In genomic region chr8:109917277-109917676, GRCm38 (mm10) we compare ENCODE assay signal across 8 mouse cellular contexts. TPM values are rescaled to one million over a fixed set of nuclear protein-coding genes. Genes with fewer than 3 reads are reported as not detected.
DNase-seq lines count a peak whose midpoint lies in the region; ATAC-seq and TF ChIP-seq lines count a peak whose summit lies in the region.

No protein-coding gene starts in this region.

- DNase-seq in urinary bladder, adult 18-20 months (ENCODE audit: low spot score in 2 of 2), result peak; percentile 17 to 21
- no peak for DNase-seq in urinary bladder, adult 2 months (ENCODE audit: low spot score)
- DNase-seq in adrenal gland, adult (ENCODE audit: inconsistent age in 2 of 2, low spot score in 1 of 2), result peak; percentile 46 to 84
- DNase-seq in embryo, embryonic 10 days (ENCODE audit: low spot score), result peak; percentile 71
- DNase-seq in limb, embryonic 14.5 days (ENCODE audit: low spot score), result peak; percentile 52

- WGBS in limb, embryonic 14.5 days, result 55% methylated on average over 4 of the region's 4 CpGs
- WGBS in olfactory bulb, adult 2 months, result 42% methylated on average over 4 of the region's 4 CpGs
- 53% methylated on average over 4 of the region's 4 CpGs for WGBS in midbrain, embryonic 13.5 days

- ATAC-seq in hematopoietic stem cell, adult 5-6 weeks (replicated peaks in 1 of 2; ENCODE audit: insufficient read depth in 1 of 2, low FRiP score in 2 of 2, low TSS enrichment in 1 of 2, low read depth in 1 of 2, poor library complexity in 2 of 2, severe bottlenecking in 2 of 2), result peak; percentile 94 to 98
- no peak for ATAC-seq in limb, embryonic 14.5 days (ENCODE audit: low FRiP score, low read depth)
- no peak for ATAC-seq in midbrain, embryonic 13.5 days

- H3K9me3 ChIP-seq in limb, embryonic 14.5 days (ENCODE audit: control insufficient read depth, low read length), result no peaks in the 10 kb centered on the region
- H3K9me3 ChIP-seq in midbrain, embryonic 13.5 days, result no peaks in the 10 kb centered on the region

- no peak overlapping the region for H3K4me2 ChIP-seq in limb, embryonic 14.5 days (replicated peaks; ENCODE audit: low read depth, low read length, severe bottlenecking)
- no peak overlapping the region for H3K4me2 ChIP-seq in midbrain, embryonic 13.5 days (replicated peaks)

- H3K27ac ChIP-seq in limb, embryonic 14.5 days (replicated peaks; ENCODE audit: low read depth, low read length), result no peak overlapping the region
- H3K27ac ChIP-seq in olfactory bulb, adult 2 months (ENCODE audit: insufficient read depth, low read depth, low read length), result peak overlapping the region; percentile 89
- H3K27ac ChIP-seq in midbrain, embryonic 13.5 days, result no peak overlapping the region

- no peak for TF ChIP-seq POLR2A in limb, embryonic 14.5 days (IDR thresholded peaks at IDR 0.05; ENCODE audit: borderline replicate concordance, extremely low read depth, insufficient read depth, insufficient read length)
- TF ChIP-seq POLR2A in olfactory bulb, adult 2 months (IDR thresholded peaks at IDR 0.05; ENCODE audit: insufficient read depth, low read depth, low read length), result no peak

- H3K36me3 ChIP-seq in limb, embryonic 14.5 days (ENCODE audit: control insufficient read depth, insufficient read depth, low read length), result peaks cover 72% of the 10 kb centered on the region
- peaks cover 42% of the 10 kb centered on the region for H3K36me3 ChIP-seq in midbrain, embryonic 13.5 days

- no peaks in the 10 kb centered on the region for H3K4me1 ChIP-seq in limb, embryonic 14.5 days (ENCODE audit: control insufficient read depth, insufficient read depth, low read length)
- peaks cover 8% of the 10 kb centered on the region; the same call in 1 of the 2 replicates for H3K4me1 ChIP-seq in olfactory bulb, adult 2 months (ENCODE audit: control insufficient read depth, insufficient read depth, low read length)
- H3K4me1 ChIP-seq in midbrain, embryonic 13.5 days (replicated peaks), result no peaks in the 10 kb centered on the region

- H3K4me3 ChIP-seq in limb, embryonic 14.5 days (replicated peaks; ENCODE audit: low read length), result no peak overlapping the region
- H3K4me3 ChIP-seq in olfactory bulb, adult 2 months (ENCODE audit: insufficient read depth, low read depth, low read length), result no peak overlapping the region
- no peak overlapping the region for H3K4me3 ChIP-seq in midbrain, embryonic 13.5 days (replicated peaks)

- H3K27me3 ChIP-seq in limb, embryonic 14.5 days (ENCODE audit: control insufficient read depth, insufficient read depth, low read length), result no peaks in the 10 kb centered on the region
- H3K27me3 ChIP-seq in midbrain, embryonic 13.5 days, result no peaks in the 10 kb centered on the region

- no peak overlapping the region for H3K9ac ChIP-seq in limb, embryonic 14.5 days (ENCODE audit: low read depth, low read length, severe bottlenecking)
- H3K9ac ChIP-seq in midbrain, embryonic 13.5 days (replicated peaks), result no peak overlapping the region

- TF ChIP-seq CTCF in olfactory bulb, adult 2 months (IDR thresholded peaks at IDR 0.05; ENCODE audit: insufficient read depth, low read depth, low read length), result no peak

RNA-seq across cellular contexts. Expression of gene Marveld3, which starts 44.7 kb away (rescaled TPM):
- polyA plus RNA-seq in urinary bladder, adult 2 months (2012; rRNA removed), result 10.2 and 10.6 TPM in 2 replicates
- not detected in 2 replicates for total RNA-seq in hematopoietic stem cell, adult 5-6 weeks (2017)
- 0.49 and 1.2 TPM in 2 replicates for polyA plus RNA-seq in limb, embryonic 14.5 days (2012; rRNA removed)
- polyA plus RNA-seq in limb, embryonic 14.5 days (2014; fragmentation: Nextera tagmentation; extraction: Ambion mirVana), result 2.4 and 3.1 TPM in 2 replicates
- not detected in 2 replicates for polyA plus RNA-seq in olfactory bulb, adult 2 months (2012; ENCODE audit: insufficient read depth, insufficient read length, low replicate concordance, missing spikeins)
- polyA plus RNA-seq in midbrain, embryonic 13.5 days (2015; fragmentation: Nextera tagmentation; extraction: Ambion mirVana), result 1.1 and 1.3 TPM in 2 replicates

RNA-seq across cellular contexts. Expression of gene Phlpp2, which starts 48.9 kb away (rescaled TPM):
- polyA plus RNA-seq in urinary bladder, adult 2 months (2012; rRNA removed), result 5.7 and 6.4 TPM in 2 replicates
- total RNA-seq in hematopoietic stem cell, adult 5-6 weeks (2017), result 6.3 and 8.4 TPM in 2 replicates
- polyA plus RNA-seq in limb, embryonic 14.5 days (2012; rRNA removed), result 12.0 and 13.8 TPM in 2 replicates
- polyA plus RNA-seq in limb, embryonic 14.5 days (2014; fragmentation: Nextera tagmentation; extraction: Ambion mirVana), result 3.3 and 4.1 TPM in 2 replicates
- polyA plus RNA-seq in olfactory bulb, adult 2 months (2012; ENCODE audit: insufficient read depth, insufficient read length, low replicate concordance, missing spikeins), result not detected in 2 replicates
- polyA plus RNA-seq in midbrain, embryonic 13.5 days (2015; fragmentation: Nextera tagmentation; extraction: Ambion mirVana), result 3.8 and 3.9 TPM in 2 replicates

Comparison
In these comparisons a context has a peak if more than half of its experiments do, and no peak if none do; other contexts are left out.
1. ATAC-seq: peak in hematopoietic stem cell, adult 5-6 weeks (2 of 2); none in limb, embryonic 14.5 days (single experiment) and midbrain, embryonic 13.5 days (single experiment).